Mouse (Mus musculus): Measurements from ENCODE around the gene Parva.

The Parva gene

GRCm38 (mm10) chr7:112510336-112511048 lies 83.2 kb downstream of the Parva start:
- in situ Hi-C loops (cut with MboI, MseI) = no loop called here

DNA sequence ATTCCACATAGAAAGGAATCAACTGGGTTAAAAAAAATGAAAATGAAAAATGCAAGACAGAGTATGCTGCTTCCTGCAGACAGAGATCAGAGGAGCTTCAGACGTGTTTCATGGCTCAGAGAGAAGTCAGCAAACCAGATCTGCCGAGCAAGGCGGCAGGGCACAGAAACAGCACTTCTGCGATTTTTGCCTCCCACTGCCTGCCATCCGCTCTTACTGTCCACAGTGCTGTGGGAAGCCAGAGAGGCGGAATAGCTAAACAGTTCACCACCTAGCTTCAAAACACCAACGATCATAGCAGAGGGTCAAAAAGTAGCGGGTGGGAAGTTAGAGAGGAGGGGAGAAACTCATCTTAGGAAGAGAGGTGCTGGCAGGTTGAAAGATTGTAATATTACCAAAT lies 84.0 kb downstream of the Parva start:
- in situ Hi-C loops (cut with MboI, MseI) = no loop called here

GRCm38 (mm10) chr7:112512257-112512656 lies 85.0 kb downstream of the Parva start:
- in situ Hi-C loops (cut with MboI, MseI) = no loop called here

DNA sequence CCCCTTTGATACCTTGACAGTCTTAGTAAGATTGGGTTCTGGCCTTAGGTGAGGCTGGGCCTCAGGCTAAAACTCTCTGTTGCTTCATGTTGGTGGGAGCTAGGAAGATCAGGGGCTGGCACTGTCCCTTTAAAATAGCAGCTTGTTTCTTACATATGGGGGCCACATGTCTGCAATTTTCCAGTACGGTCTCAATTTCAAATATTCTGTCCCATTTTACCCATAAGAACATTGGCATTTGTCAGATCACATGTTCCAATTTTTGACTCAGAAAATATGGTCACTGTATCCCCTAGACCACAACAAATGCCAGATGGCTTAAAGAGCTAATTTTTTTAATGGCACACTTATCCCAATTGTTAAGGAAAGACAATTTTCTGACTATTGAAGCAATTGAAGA lies 85.6 kb downstream of the Parva start:
- in situ Hi-C loops (cut with MboI, MseI) = no loop called here

DNA sequence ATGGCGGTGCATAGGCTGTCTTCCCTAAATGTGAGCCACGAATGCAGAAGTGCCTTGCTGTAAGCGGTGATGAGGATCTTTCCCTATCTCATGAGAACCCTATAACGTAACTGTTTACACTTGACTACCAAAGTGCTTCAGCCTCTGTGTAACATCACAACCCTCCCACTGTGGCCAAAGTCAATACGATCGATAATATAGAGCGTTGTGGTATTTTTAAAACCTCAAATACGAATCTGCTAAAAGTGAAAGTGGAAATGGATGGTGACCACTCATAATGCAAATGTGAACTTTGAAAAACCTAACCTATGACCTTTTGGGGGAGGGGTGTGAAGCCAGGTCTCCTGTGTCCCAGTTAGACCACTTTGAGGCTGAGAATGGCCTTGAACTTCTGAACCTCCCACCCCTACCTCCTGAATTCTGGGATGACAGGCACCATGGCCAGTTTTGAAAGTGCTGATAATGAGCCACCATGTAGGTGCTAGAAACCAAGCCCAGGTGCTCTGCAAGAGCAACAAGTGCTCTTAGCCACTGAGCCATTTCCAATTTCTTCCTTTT lies 87.4 kb downstream of the Parva start:
- in situ Hi-C loops (cut with MboI, MseI) = no loop called here

DNA sequence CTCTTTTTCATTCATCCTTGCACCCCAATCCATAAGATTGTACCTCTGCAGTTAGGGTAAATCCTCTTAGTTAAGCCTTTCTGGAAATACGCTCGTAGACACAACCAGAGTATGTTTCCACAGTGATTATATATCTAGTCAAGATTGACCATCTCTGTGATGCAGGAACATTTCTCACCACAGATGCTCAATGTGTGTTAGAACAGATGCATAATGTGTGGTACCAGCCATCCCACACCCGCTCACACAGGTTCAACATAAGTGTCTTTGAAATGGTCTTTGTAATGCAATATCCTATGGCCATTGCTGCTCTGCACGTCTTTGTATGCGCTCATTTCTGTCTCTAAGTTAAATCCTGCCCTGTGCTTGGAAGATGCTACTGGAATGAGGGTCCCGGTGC lies 98.2 kb downstream of the Parva start:
- in situ Hi-C loops (cut with MboI, MseI) = no loop called here

DNA sequence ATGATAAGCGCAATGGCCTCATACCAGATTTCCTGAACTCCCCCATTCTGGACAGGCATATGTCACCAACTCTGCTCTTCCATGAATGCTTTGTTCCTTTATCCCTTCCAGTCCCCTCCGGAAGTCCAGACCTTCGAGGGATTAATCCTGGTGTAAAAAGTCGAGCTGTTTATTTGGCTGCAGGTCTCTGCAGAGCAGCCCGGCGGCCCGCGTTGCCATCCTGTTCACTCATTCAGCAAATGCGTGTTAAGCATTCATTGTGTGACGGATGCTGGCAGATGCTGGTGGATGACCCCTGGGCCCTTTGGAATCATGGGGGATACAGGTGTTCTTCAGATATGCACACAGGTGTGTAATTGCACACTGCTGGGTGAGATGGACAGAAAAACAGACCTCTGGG lies 98.9 kb downstream of the Parva start:
- in situ Hi-C loops (cut with MboI, MseI) = no loop called here

DNA sequence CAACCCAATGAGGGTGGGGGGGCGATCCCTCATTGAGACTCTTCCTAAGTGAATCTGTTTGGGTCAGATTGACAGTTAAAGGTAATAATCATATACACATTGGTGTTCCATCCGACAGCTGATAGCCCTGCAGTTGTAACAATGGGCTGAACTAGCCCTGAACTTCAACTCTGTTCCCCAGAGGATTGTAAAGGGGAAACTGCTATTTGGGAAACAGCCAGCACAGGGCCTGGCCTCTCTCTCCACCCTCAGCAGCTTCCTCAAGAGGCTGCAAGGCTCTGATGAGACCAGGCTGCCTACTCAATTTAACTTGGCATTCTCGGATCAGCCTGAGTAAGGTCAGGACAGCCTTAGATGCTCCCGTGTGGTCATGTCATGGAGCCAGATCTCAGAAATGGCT lies 99.9 kb downstream of the Parva start:
- in situ Hi-C loops (cut with MboI, MseI) = no loop called here

- in situ Hi-C loops (cut with MboI, MseI) = no loop called here
Observed at GRCm38 (mm10) chr7:112528059-112528458, 100.8 kb downstream of the Parva start.

GRCm38 (mm10) chr7:112528582-112529360 lies 101.5 kb downstream of the Parva start:
- in situ Hi-C loops (cut with MboI, MseI) = no loop called here

GRCm38 (mm10) chr7:112530924-112531323 lies 103.6 kb downstream of the Parva start:
- in situ Hi-C loops (cut with MboI, MseI) = no loop called here

DNA sequence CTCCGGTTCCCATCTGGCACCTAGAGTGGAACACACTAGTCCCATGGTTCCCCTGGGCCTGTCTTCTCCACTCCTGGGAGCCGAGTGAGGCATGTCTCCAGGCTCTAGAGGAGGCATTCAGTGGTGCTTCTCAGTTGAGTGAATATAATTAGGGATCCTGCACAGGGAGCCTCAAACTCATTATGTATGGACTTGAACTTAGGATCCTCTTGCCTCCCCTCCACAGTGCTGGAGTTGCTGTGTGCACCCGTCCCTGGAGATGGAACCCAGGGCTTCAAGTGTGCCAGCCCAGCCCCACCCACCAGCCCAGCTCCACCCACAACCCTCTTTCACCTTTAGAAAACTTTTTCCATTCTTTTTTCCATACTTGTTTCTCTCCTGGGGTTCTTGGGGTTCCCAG lies 106.8 kb downstream of the Parva start:
- in situ Hi-C loops (cut with MboI, MseI) = no loop called here

DNA sequence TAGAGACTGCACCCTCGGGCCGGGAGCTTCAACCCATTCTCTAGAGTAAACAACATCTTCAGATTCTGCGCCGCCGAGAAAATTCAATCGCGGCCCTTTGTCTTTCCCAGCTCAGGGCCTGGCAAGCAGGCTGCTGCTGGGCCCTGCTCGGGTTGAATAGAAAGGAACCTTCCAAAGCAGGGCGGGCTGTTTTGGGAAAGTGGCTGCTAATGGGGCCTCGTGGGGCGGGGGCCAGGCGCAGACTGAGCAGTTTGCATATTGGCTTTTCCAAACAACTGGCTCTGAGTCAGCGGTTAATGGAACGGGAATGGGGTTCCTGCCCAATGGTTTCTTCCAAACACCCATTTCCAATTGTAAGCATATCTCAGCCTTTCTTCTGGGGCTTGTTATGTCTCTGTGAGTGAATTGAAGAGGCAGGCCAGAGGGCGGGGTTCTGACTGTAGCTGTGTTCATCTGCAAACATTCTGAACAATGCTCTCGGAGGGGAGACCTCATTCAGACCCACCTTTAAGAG lies 108.2 kb downstream of the Parva start:
- in situ Hi-C loops (cut with MboI, MseI) = no loop called here

- in situ Hi-C loops (cut with MboI, MseI) = no loop called here
Observed at GRCm38 (mm10) chr7:112549136-112549535, 121.8 kb downstream of the Parva start.

- in situ Hi-C loops (cut with MboI, MseI) = no loop called here
Observed at GRCm38 (mm10) chr7:112561504-112561903, 134.2 kb downstream of the Parva start.

DNA sequence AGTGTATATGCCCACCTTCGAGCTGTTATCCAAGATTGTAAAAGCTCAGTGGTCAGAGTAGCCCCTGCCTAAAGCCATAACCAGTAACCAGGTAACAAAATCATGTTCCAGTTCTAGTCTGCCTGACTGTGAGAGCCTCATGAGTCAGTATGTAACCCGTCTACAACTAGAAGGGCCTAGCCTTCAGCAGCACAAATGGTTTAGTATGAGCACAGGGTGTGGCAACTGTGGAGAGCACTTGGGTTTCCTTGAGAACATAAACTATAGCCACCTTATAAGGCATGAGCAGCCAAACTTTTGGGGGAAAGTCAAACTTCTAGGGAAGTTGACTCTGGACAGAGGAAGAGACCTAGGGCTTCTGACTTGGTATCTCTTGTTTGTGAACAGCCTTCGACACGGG lies 139.7 kb downstream of the Parva start:
- in situ Hi-C loops (cut with MboI, MseI) = no loop called here

GRCm38 (mm10) chr7:112568961-112569360 lies 141.7 kb downstream of the Parva start:
- in situ Hi-C loops (cut with MboI, MseI) = no loop called here

- in situ Hi-C loops (cut with MboI, MseI) = no loop called here
Observed at GRCm38 (mm10) chr7:112581621-112582020, 154.3 kb downstream of the Parva start.

GRCm38 (mm10) chr7:112582882-112583405 lies 155.6 kb downstream of the Parva start:
- in situ Hi-C loops (cut with MboI, MseI) = no loop called here

DNA sequence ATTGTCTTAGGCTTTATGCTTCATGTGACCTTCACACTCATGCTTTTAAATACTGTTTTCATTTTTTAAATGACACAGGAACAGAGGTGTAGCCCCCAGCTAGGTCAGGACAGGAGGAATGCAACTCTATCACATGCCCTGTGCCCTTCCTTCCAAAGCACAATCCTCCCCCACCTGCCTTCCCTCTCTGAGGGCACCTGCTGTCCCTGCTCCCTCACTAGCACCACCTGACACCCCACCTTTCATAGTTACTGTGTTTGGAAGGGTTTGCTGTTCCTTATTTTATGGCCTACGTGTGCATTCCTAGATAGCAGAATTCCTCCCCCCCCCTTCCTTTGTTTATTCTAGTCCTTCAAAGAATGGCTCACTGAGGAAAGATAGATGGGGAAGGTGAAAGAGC lies 160.1 kb downstream of the Parva start:
- in situ Hi-C loops (cut with MboI, MseI) = no loop called here

- in situ Hi-C loops (cut with MboI, MseI) = no loop called here
Observed at GRCm38 (mm10) chr7:112589530-112589929, 162.2 kb downstream of the Parva start.

- in situ Hi-C loops (cut with MboI, MseI) = no loop called here
Observed at GRCm38 (mm10) chr7:112593586-112593985, 166.3 kb downstream of the Parva start.

Data from T-helper 17 cell (primary cell).